Mouse (Mus musculus) spleen, adult 2 months (tissue): ENCODE data around the gene Gpc5. TPM values are rescaled to one million over a fixed set of nuclear protein-coding genes. Genes with fewer than 3 reads are reported as not detected.

Experiments used
- DNase-seq, 2 experiments: peaks; one replicate each; pipeline versions ENCODE4 v3.0.0 to v3.0.0-alpha.2; 2012 to 2021; ENCODE audit warnings: low spot score in 2 of 2, low read depth in 1 of 2
- H3K27ac ChIP-seq: fragments of 200-500 bp; 2 replicates; pipeline ENCODE4 v1.5.1; 2012; ENCODE audit warnings: low read length, inconsistent platforms; ENCODE audit not compliant: insufficient read depth
- H3K27me3 ChIP-seq: fragments of 200-500 bp; 2 replicates; pipeline ENCODE4 v1.6.1; 2012; ENCODE audit warnings: mild to moderate bottlenecking, moderate library complexity, low read length, inconsistent platforms; ENCODE audit not compliant: control insufficient read depth, insufficient read depth
- H3K36me3 ChIP-seq: fragments of 200-500 bp; 2 replicates; pipeline ENCODE4 v1.6.1; 2012; ENCODE audit warnings: mild to moderate bottlenecking, low read length, inconsistent platforms; ENCODE audit not compliant: control insufficient read depth, insufficient read depth
- H3K4me1 ChIP-seq: fragments of 200-500 bp; 2 replicates; pipeline ENCODE4 v1.6.1; 2011; ENCODE audit warnings: inconsistent platforms; ENCODE audit not compliant: control insufficient read depth, insufficient read depth, insufficient read length
- H3K4me3 ChIP-seq: fragments of 200-500 bp; 2 replicates; pipeline ENCODE4 v1.5.1; 2011; ENCODE audit warnings: mild to moderate bottlenecking, inconsistent platforms; ENCODE audit not compliant: insufficient read depth, insufficient read length; ENCODE audit errors: extremely low read depth
- CTCF ChIP-seq: fragments of 200-500 bp; IDR thresholded peaks from 2 replicates; pipeline ENCODE4 v1.5.1; 2011; ENCODE audit warnings: mild to moderate bottlenecking, inconsistent platforms; ENCODE audit not compliant: insufficient read depth, insufficient read length, insufficient replicate concordance; ENCODE audit errors: extremely low read depth
- POLR2A ChIP-seq: fragments of 200-500 bp; IDR thresholded peaks from 2 replicates; pipeline ENCODE4 v1.6.1; 2011; ENCODE audit warnings: low read depth, low read length, inconsistent platforms
- WGBS: fragments of 180-500 bp; shearing (Covaris S2); methylation state at CpG from one replicate; pipeline ENCODE4 v1.1.7; 2018; 5-methylcytosine and 5-hydroxymethylcytosine counted together
- polyA plus RNA-seq: library from polyadenylated mRNA; depleted of rRNA; stranded (reverse); fragments of >200 nt; gene quantifications from 2 replicates; pipeline ENCODE4 v1.2.3, GENCODE M21; 2012

Gene Gpc5
- polyA plus RNA-seq, 1 experiment = not detected

- H3K4me3 ChIP-seq = no peak overlapping the region
- H3K27me3 ChIP-seq = no peaks in the 10 kb centered on the region
- H3K4me1 ChIP-seq = no peaks in the 10 kb centered on the region
- 68% methylated on average over 4 of the region's 4 CpGs for WGBS
- DNase-seq = no peak
- H3K36me3 ChIP-seq = no peaks in the 10 kb centered on the region
- TF ChIP-seq CTCF = no peak
- no peak overlapping the region for H3K27ac ChIP-seq
Measured at GRCm38 (mm10) chr14:115475234-115475633, 383.2 kb downstream of the Gpc5 start.

DNA sequence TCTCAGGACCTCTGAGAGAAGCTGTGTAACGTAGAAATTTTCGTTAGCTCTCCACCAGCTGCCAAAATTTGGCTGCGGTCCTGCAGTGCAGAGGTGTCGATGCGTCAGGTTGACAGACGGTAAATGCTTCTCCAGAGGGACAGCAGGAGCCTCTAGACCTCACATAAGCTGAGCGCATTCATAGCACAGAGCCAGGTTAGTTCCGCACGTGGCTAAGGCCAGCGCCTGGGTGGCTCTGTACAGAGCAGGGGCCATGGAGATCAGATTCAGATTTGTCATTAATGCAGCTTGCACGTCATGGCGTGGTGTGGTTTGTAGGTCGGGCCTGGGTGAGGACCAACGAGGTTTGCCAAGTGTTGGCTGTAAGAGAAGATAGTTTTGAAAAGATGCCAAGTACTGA, 385.3 kb downstream of the Gpc5 start:
- H3K27ac ChIP-seq = no peak overlapping the region
- TF ChIP-seq POLR2A (no peak), CTCF (no peak)
- 80% methylated on average over 14 of the region's 14 CpGs for WGBS
- no peaks in the 10 kb centered on the region for H3K4me1 ChIP-seq
- no peaks in the 10 kb centered on the region for H3K27me3 ChIP-seq
- no peak overlapping the region for H3K4me3 ChIP-seq
- DNase-seq = no peak
- no peaks in the 10 kb centered on the region for H3K36me3 ChIP-seq

DNA sequence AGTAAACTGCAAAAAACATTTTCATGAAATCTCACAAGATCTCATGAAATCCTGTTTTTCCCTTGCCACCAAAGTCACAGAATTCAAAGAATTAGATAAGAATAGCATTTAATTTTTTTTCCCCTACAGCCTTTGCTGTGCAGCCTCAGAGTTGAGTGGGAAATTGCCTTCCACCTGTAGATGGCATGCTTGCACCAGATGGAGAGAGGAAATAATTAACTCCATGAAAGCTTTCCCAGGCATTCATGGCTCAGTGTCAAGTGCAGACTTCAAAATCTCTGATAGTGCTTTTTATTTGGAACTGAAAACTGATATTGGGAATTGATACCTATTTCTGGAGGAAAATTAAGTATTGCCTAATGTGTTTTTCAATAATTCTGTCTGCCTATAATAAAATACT, 393.1 kb downstream of the Gpc5 start:
- H3K36me3 ChIP-seq = no peaks in the 10 kb centered on the region
- H3K27ac ChIP-seq = no peak overlapping the region
- TF ChIP-seq POLR2A = no peak
- no peak for TF ChIP-seq CTCF
- no peaks in the 10 kb centered on the region for H3K27me3 ChIP-seq
- no peaks in the 10 kb centered on the region for H3K4me1 ChIP-seq
- no peak overlapping the region for H3K4me3 ChIP-seq
- no peak for DNase-seq

GRCm38 (mm10) chr14:115500794-115501193, 408.8 kb downstream of the Gpc5 start:
- no peak overlapping the region for H3K4me3 ChIP-seq
- no peak overlapping the region for H3K27ac ChIP-seq
- H3K27me3 ChIP-seq = no peaks in the 10 kb centered on the region
- DNase-seq = no peak
- no peaks in the 10 kb centered on the region for H3K4me1 ChIP-seq
- H3K36me3 ChIP-seq = no peaks in the 10 kb centered on the region
- 87% methylated on average over 6 of the region's 6 CpGs for WGBS
- TF ChIP-seq CTCF (no peak), POLR2A (no peak)

- TF ChIP-seq CTCF (no peak), POLR2A (no peak)
- H3K4me1 ChIP-seq = no peaks in the 10 kb centered on the region
- WGBS = 74% methylated on average over 4 of the region's 4 CpGs
- no peak overlapping the region for H3K4me3 ChIP-seq
- no peaks in the 10 kb centered on the region for H3K27me3 ChIP-seq
- no peak for DNase-seq
- no peaks in the 10 kb centered on the region for H3K36me3 ChIP-seq
- H3K27ac ChIP-seq = no peak overlapping the region
Measured at GRCm38 (mm10) chr14:115546516-115547282, 454.7 kb downstream of the Gpc5 start.

GRCm38 (mm10) chr14:115551996-115552395, 460.0 kb downstream of the Gpc5 start:
- no peak for DNase-seq
- 81% methylated on average over 4 of the region's 4 CpGs for WGBS
- no peaks in the 10 kb centered on the region for H3K36me3 ChIP-seq
- no peaks in the 10 kb centered on the region for H3K27me3 ChIP-seq
- no peak overlapping the region for H3K4me3 ChIP-seq
- H3K27ac ChIP-seq = no peak overlapping the region
- TF ChIP-seq POLR2A (no peak), CTCF (no peak)
- no peaks in the 10 kb centered on the region for H3K4me1 ChIP-seq

DNA sequence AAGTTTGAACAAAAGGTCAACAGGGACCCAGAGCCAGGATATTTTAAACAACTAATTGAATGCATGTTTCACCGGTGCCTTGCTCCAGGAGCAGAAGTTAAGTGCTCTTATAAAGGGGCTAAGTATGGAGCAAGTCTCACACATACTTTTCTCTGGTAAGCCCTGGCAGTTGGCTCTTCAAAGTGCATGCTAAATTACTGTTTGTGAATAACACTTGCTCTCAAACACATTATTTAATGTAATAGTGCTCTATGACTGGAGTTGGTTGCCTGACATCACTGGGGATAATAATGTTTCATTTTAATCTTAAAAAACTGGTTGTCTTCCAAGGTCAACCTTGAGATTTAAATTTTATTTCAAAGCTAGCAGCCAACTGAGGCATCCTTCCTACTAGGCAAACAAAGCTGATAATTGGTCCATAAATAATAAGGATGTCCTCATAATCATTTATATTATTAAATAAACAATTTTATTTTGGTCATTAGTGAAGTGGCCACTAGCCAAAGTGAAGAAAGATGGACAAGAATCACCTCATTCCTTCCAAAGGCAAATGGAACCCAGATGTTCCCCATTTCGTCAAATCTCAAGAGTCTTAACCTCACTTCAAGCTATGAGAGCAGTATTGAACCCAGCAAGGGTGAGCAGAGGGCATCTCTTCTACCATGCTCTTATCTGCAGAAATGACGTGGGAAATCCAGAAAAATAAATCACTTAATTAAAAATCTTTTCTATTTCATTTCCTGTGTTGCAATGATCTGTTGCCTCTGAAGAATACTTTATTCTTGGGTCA, 488.6 kb downstream of the Gpc5 start:
- Histone ChIP-seq H3K27me3 (no peaks in the 10 kb centered on the region), H3K36me3 (no peaks in the 10 kb centered on the region), H3K27ac (no peak overlapping the region), H3K4me1 (no peaks in the 10 kb centered on the region), H3K4me3 (no peak overlapping the region)
- no peak for DNase-seq
- WGBS = 77% methylated on average over 3 of the region's 3 CpGs
- TF ChIP-seq CTCF (no peak), POLR2A (no peak)
